Comparison of ENCODE assay signal across 9 mouse cellular contexts in the genomic region with DNA sequence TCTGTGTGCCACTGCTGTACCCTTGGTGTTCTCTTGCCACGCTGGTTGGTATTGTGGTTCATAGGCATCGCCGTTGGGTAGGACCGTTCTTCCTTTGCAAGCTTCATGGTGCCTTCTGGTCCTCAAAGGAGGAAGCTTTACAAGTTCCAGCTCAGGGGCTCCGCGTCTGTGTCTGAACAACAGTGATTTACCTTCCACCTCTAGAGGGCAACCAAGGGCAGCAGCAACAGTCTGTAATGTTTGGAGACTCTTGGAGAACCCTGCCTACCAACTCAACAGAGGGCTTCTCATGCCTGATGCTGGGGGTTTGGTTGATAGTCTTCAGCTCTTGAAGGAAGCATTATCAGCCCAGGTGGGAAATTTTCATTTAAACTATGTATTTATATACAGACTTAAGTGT. TPM values are rescaled to one million over a fixed set of nuclear protein-coding genes. Genes with fewer than 3 reads are reported as not detected.
DNase-seq lines count a peak whose midpoint lies in the region; ATAC-seq and TF ChIP-seq lines count a peak whose summit lies in the region.
"Had no signal": no experiment of that assay in that cellular context is flagged by ENCODE, and none has a peak within 500 bp of the region (broad histone marks: within the 10 kb centered on the region; RNA-seq: fewer than 3 reads in every experiment).

No protein-coding gene starts in this region.

- 82% methylated on average over 6 of the region's 6 CpGs for WGBS in hindbrain, embryonic 14.5 days
- 87% methylated on average over 6 of the region's 6 CpGs for WGBS in hindbrain, embryonic 16.5 days
- WGBS in forebrain, embryonic 10.5 days, result 75% methylated on average over 6 of the region's 6 CpGs

- in situ Hi-C loops in ES-E14 (cut with MboI; ENCODE audit: low sequenced_read_pairs in 2 of 2, unreplicated experiment in 2 of 2), result loop anchor here in 1 of 2 experiments (25.0 kb wide), 1 partner anchor 537 kb away; no protein-coding TSS in a partner anchor

- no peak overlapping the region for H3K4me3 ChIP-seq in hindbrain, embryonic 14.5 days (replicated peaks; ENCODE audit: low read length)
- H3K4me3 ChIP-seq in hindbrain, embryonic 16.5 days (ENCODE audit: low read length), result no peak overlapping the region
- H3K4me3 ChIP-seq in ES-E14 (ENCODE audit: insufficient read depth in 1 of 2, low read depth in 1 of 2, low read length in 2 of 2, poor library complexity in 1 of 2, severe bottlenecking in 1 of 2), result no peak overlapping the region
- H3K4me3 ChIP-seq in forebrain, embryonic 10.5 days, result no peak overlapping the region
- H3K4me3 ChIP-seq: limb, embryonic 13.5 days had no signal

- peak; percentile 37 for DNase-seq in hindbrain, embryonic 14.5 days (ENCODE audit: low spot score)
- peak; percentile 41 for DNase-seq in ES-E14 (ENCODE audit: low read depth, low spot score)
- DNase-seq in cerebellum, adult 18-20 months, result peak; percentile 73 to 74
- peak; percentile 33 for DNase-seq in gastrocnemius, postnatal 10 days
- DNase-seq in left cerebral cortex, adult 11 months (ENCODE audit: low spot score), result peak; percentile 14
- DNase-seq in ovary, postnatal 14 days (ENCODE audit: low spot score), result peak; percentile 23
- DNase-seq in forebrain, embryonic 10.5 days (ENCODE audit: extremely low spot score, low spot score), result no peak

- H3K27ac ChIP-seq in hindbrain, embryonic 14.5 days, result no peak overlapping the region
- H3K27ac ChIP-seq in hindbrain, embryonic 16.5 days (ENCODE audit: low read depth, low read length), result no peak overlapping the region
- H3K27ac ChIP-seq in ES-E14 (ENCODE audit: insufficient read depth, low read depth, low read length, poor library complexity, severe bottlenecking), result no peak overlapping the region
- no peak overlapping the region for H3K27ac ChIP-seq in forebrain, embryonic 10.5 days
- H3K27ac ChIP-seq: limb, embryonic 13.5 days had no signal

- H3K9ac ChIP-seq in hindbrain, embryonic 14.5 days, result no peak overlapping the region
- no peak overlapping the region for H3K9ac ChIP-seq in hindbrain, embryonic 16.5 days (ENCODE audit: low read depth, low read length)
- H3K9ac ChIP-seq in ES-E14 (ENCODE audit: insufficient read depth, low read depth, low read length, poor library complexity, severe bottlenecking), result no peak overlapping the region
- H3K9ac ChIP-seq: limb, embryonic 13.5 days had no signal

- no peak for ATAC-seq in hindbrain, embryonic 14.5 days (ENCODE audit: low FRiP score)
- ATAC-seq in hindbrain, embryonic 16.5 days, result no peak

- H3K9me3 ChIP-seq in hindbrain, embryonic 14.5 days (ENCODE audit: control insufficient read depth, low read length), result no peaks in the 10 kb centered on the region
- no peaks in the 10 kb centered on the region for H3K9me3 ChIP-seq in hindbrain, embryonic 16.5 days (ENCODE audit: control insufficient read depth, low read length)
- H3K9me3 ChIP-seq in ES-E14 (ENCODE audit: control insufficient read depth, insufficient read depth, low read depth, low read length), result no peaks in the 10 kb centered on the region
- H3K9me3 ChIP-seq in forebrain, embryonic 10.5 days, result no peaks in the 10 kb centered on the region
- H3K9me3 ChIP-seq: limb, embryonic 13.5 days had no signal

- H3K4me2 ChIP-seq in hindbrain, embryonic 14.5 days (replicated peaks), result no peak overlapping the region
- no peak overlapping the region for H3K4me2 ChIP-seq in hindbrain, embryonic 16.5 days (ENCODE audit: low read length)
- H3K4me2 ChIP-seq: limb, embryonic 13.5 days had no signal

- no peaks in the 10 kb centered on the region for H3K4me1 ChIP-seq in hindbrain, embryonic 14.5 days (replicated peaks; ENCODE audit: control insufficient read depth, insufficient read depth, low read length)
- H3K4me1 ChIP-seq in hindbrain, embryonic 16.5 days (ENCODE audit: control insufficient read depth, insufficient read depth, low read depth, low read length), result no peaks in the 10 kb centered on the region
- no peaks in the 10 kb centered on the region for H3K4me1 ChIP-seq in ES-E14 (ENCODE audit: control insufficient read depth in 2 of 2, insufficient read depth in 2 of 2, low read length in 2 of 2, poor library complexity in 1 of 2)
- H3K4me1 ChIP-seq in forebrain, embryonic 10.5 days, result 0 out of 2 replicates have a peak, but pooled peaks cover 3% of the 10 kb centered on the region
- H3K4me1 ChIP-seq: limb, embryonic 13.5 days had no signal

- no peaks in the 10 kb centered on the region for H3K27me3 ChIP-seq in hindbrain, embryonic 14.5 days (ENCODE audit: control insufficient read depth, insufficient read depth, low read length)
- no peaks in the 10 kb centered on the region for H3K27me3 ChIP-seq in hindbrain, embryonic 16.5 days (replicated peaks; ENCODE audit: control insufficient read depth, insufficient read depth, low read length)
- H3K27me3 ChIP-seq in forebrain, embryonic 10.5 days (ENCODE audit: poor library complexity, severe bottlenecking), result no peaks in the 10 kb centered on the region
- H3K27me3 ChIP-seq: limb, embryonic 13.5 days had no signal

- no peaks in the 10 kb centered on the region for H3K36me3 ChIP-seq in hindbrain, embryonic 14.5 days (replicated peaks; ENCODE audit: control insufficient read depth, insufficient read depth)
- H3K36me3 ChIP-seq in hindbrain, embryonic 16.5 days (ENCODE audit: control insufficient read depth, insufficient read depth, low read length), result no peaks in the 10 kb centered on the region
- no peaks in the 10 kb centered on the region for H3K36me3 ChIP-seq in ES-E14 (ENCODE audit: control insufficient read depth, insufficient read depth, low read length, poor library complexity, severe bottlenecking)
- no peaks in the 10 kb centered on the region for H3K36me3 ChIP-seq in forebrain, embryonic 10.5 days (replicated peaks)
- H3K36me3 ChIP-seq: limb, embryonic 13.5 days had no signal

TF ChIP-seq in ES-E14, 5 proteins besides CTCF, POLR2A, EP300 and RAD21:
- TF ChIP-seq CHD2 (IDR thresholded peaks at IDR 0.05; ENCODE audit: low read depth, low read length), result no peak
- TF ChIP-seq ZC3H11A (IDR thresholded peaks at IDR 0.05; ENCODE audit: borderline replicate concordance, low read depth, low read length), result 0 out of 2 replicates have a peak, but pooled peaks have one; percentile 26
- no peak for TF ChIP-seq ZNF384 (IDR thresholded peaks at IDR 0.05; ENCODE audit: low read depth, low read length)
- TF ChIP-seq MAFK (IDR thresholded peaks at IDR 0.05; ENCODE audit: insufficient read depth, low read depth, low read length), result no peak
- TF ChIP-seq HCFC1 (IDR thresholded peaks at IDR 0.05; ENCODE audit: borderline replicate concordance, insufficient read depth, low read length), result no peak
TF ChIP-seq in ES-E14: peak in this region for 1.

RNA-seq across cellular contexts. Expression of a gene that starts 7.8 kb away (rescaled TPM):
- 0.23 and 0.24 TPM in 2 replicates for polyA plus RNA-seq in hindbrain, embryonic 14.5 days (2014; fragmentation: Nextera tagmentation; extraction: Ambion mirVana)
- polyA plus RNA-seq in hindbrain, embryonic 16.5 days (2015; fragmentation: Nextera tagmentation; extraction: Ambion mirVana), result 0.25 and 0.32 TPM in 2 replicates
- total RNA-seq in ES-E14 (2012; rRNA removed), result 0.79 and 0.89 TPM in 2 replicates
- under 1 TPM in 1 of 2 experiments, not detected in 1; 0.14 TPM for total RNA-seq in gastrocnemius, postnatal 10 days (2021)
- polyA plus RNA-seq in forebrain, embryonic 10.5 days (2016; fragmentation: Nextera tagmentation; extraction: Ambion mirVana), result 0.09 TPM in 1 of 2 replicates, not detected in the other
- polyA plus RNA-seq: limb, embryonic 13.5 days had no signal
